Mouse (Mus musculus): ENCODE measurements around the gene Gclm. TPM values are rescaled to one million over a fixed set of nuclear protein-coding genes. Genes with fewer than 3 reads are reported as not detected.
"Not testable (repeated sequence)": the region's sequence is repeated elsewhere in the genome, so short reads cannot be mapped to it uniquely, and the experiment has no call there.

The Gclm gene
- total RNA-seq, 2 experiments from 2014 or later, result 22.7 to 28.7 TPM

GRCm38 (mm10) chr3:122221240-122222036 lies 23.9 kb upstream of the Gclm start:
- intact Hi-C loops (cut with DNase I; ENCODE audit: low total_unique reads), result no loop called here
- DNase-seq, result no peak

- DNase-seq; intact Hi-C loops (cut with DNase I; ENCODE audit: low total_unique reads): not testable (repeated sequence)
Observed at GRCm38 (mm10) chr3:122226972-122227371, 18.4 kb upstream of the Gclm start.

GRCm38 (mm10) chr3:122235772-122236171 lies 9.6 kb upstream of the Gclm start:
- no peak for DNase-seq
- intact Hi-C loops (cut with DNase I; ENCODE audit: low total_unique reads), result no loop called here

GRCm38 (mm10) chr3:122242876-122243275 lies 2.5 kb upstream of the Gclm start:
- DNase-seq, result no peak
- intact Hi-C loops (cut with DNase I; ENCODE audit: low total_unique reads), result no loop called here

- DNase-seq, result no peak
- intact Hi-C loops (cut with DNase I; ENCODE audit: low total_unique reads), result no loop called here
Observed at GRCm38 (mm10) chr3:122243416-122244167, 1.8 kb upstream of the Gclm start.

GRCm38 (mm10) chr3:122244759-122245158 lies 598 bp upstream of the Gclm start:
- DNase-seq, result no peak
- intact Hi-C loops (cut with DNase I; ENCODE audit: low total_unique reads), result no loop called here

GRCm38 (mm10) chr3:122245878-122246332 lies 548 bp downstream of the Gclm start:
- intact Hi-C loops (cut with DNase I; ENCODE audit: low total_unique reads), result no loop called here
- peak; percentile 60 for DNase-seq

- DNase-seq, result no peak
- intact Hi-C loops (cut with DNase I; ENCODE audit: low total_unique reads), result no loop called here
Observed at GRCm38 (mm10) chr3:122246406-122246805, 1.0 kb downstream of the Gclm start.

GRCm38 (mm10) chr3:122246986-122247767 lies 1.8 kb downstream of the Gclm start:
- intact Hi-C loops (cut with DNase I; ENCODE audit: low total_unique reads), result no loop called here
- no peak for DNase-seq

- intact Hi-C loops (cut with DNase I; ENCODE audit: low total_unique reads), result no loop called here
- no peak for DNase-seq
Observed at GRCm38 (mm10) chr3:122247768-122248100, 2.4 kb downstream of the Gclm start.

GRCm38 (mm10) chr3:122252466-122253253 lies 7.3 kb downstream of the Gclm start:
- intact Hi-C loops (cut with DNase I; ENCODE audit: low total_unique reads), result no loop called here
- no peak for DNase-seq

- intact Hi-C loops (cut with DNase I; ENCODE audit: low total_unique reads); DNase-seq: not testable (repeated sequence)
Observed at GRCm38 (mm10) chr3:122254050-122254449, 8.7 kb downstream of the Gclm start.

- no peak for DNase-seq
- intact Hi-C loops (cut with DNase I; ENCODE audit: low total_unique reads), result loop anchor here (10.0 kb wide), 1 partner anchor 95 kb away; no protein-coding TSS in a partner anchor
Observed at GRCm38 (mm10) chr3:122269986-122270385, 24.6 kb downstream of the Gclm start.

GRCm38 (mm10) chr3:122272565-122272964 lies 27.2 kb downstream of the Gclm start:
- DNase-seq; intact Hi-C loops (cut with DNase I; ENCODE audit: low total_unique reads): not testable (repeated sequence)

- no peak for DNase-seq
Observed at GRCm38 (mm10) chr3:122273407-122274240, 28.3 kb downstream of the Gclm start.

GRCm38 (mm10) chr3:122274241-122275024 lies 29.1 kb downstream of the Gclm start, which contains the start of gene Dnttip2:
Gene Dnttip2 (plus strand): TSS chr3:122274388.
- intact Hi-C loops (cut with DNase I; ENCODE audit: low total_unique reads), result no loop called here

More at GRCm38 (mm10) chr3:122273407-122274240, 28.3 kb downstream of the Gclm start:
- intact Hi-C loops (cut with DNase I; ENCODE audit: low total_unique reads), result no loop called here

GRCm38 (mm10) chr3:122275111-122275510 lies 29.8 kb downstream of the Gclm start:
- no peak for DNase-seq
- intact Hi-C loops (cut with DNase I; ENCODE audit: low total_unique reads), result no loop called here

More at GRCm38 (mm10) chr3:122274241-122275024, 29.1 kb downstream of the Gclm start, which contains the start of gene Dnttip2:
- DNase-seq, result peak; percentile 94

Data from gastrocnemius, postnatal 14 days (tissue).